Mouse (Mus musculus): Measurements from ENCODE around the gene Strap.

GRCm38 (mm10) chr6:137740972-137741371 is 6.1 kb downstream of the Strap start:
- TF ChIP-seq MYC (IDR thresholded peaks at IDR 0.05; ENCODE audit: low read depth, low read length): no peak
- no peak for TF ChIP-seq HCFC1 (IDR thresholded peaks at IDR 0.05; ENCODE audit: low read depth, low read length)
- TF ChIP-seq TBP (conservative IDR thresholded peaks at IDR 0.05; ENCODE audit: low read depth, low read length): no peak
- TF ChIP-seq POLR2A (IDR thresholded peaks at IDR 0.05; ENCODE audit: low read depth, low read length): no peak
- no peak for TF ChIP-seq SMC3 (IDR thresholded peaks at IDR 0.05; ENCODE audit: low read depth, low read length)
- TF ChIP-seq CTCF (conservative IDR thresholded peaks at IDR 0.05 in 1 of 2, IDR thresholded peaks at IDR 0.05 in 1 of 2; ENCODE audit: low read depth in 2 of 2, low read length in 2 of 2): no peak
- TF ChIP-seq NELFE (IDR thresholded peaks at IDR 0.05; ENCODE audit: low read depth, low read length): no peak

Data from CH12.LX (cell line).